Mouse (Mus musculus): ENCODE measurements around the gene Cacna1d.

Gene Cacna1d

GRCm38 (mm10) chr14:30330416-30331181 lies 160.7 kb downstream of the Cacna1d start:
- DNase-seq (ENCODE audit: low read depth, low spot score), result no peak

DNA sequence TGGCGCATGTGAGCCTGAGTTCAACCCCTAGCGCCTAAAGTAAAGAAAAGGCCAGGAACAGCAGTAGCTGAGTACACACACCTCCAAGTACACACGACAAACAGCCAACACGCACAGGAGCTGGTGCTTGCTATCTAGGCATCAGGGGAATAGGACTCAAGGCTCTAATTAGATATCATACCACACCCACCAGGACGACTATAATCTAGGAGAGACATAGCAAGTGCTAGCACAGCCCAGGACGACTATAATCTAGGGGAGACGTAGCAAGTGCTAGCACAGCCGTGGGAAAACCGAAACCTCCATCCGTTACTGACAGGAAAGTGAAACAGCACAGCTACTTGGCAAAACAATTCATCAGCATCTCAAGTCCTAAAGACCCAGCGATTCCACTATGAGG lies 162.1 kb downstream of the Cacna1d start:
- DNase-seq (ENCODE audit: low read depth, low spot score), result no peak

DNA sequence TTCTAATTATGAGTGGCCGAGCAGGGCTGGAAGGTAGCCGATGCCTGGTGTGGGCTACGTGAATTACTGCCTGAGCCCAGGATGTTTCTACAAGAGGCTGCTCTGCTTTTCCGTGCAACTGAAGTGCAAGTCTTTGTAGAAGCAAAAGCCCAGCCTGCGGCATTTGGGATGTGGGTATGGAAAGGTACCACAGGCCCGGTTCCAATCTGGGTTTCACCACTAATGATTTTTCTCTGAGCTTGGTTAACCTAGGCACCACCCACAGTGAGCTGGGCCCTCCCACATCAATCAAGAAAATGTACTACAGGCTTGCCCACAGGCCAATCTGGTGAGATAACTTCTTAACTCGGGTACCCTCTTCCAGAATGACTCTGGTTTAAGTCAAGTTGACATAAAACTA lies 163.8 kb downstream of the Cacna1d start:
- DNase-seq (ENCODE audit: low read depth, low spot score), result no peak

- no peak for DNase-seq (ENCODE audit: low read depth, low spot score)
Measured at GRCm38 (mm10) chr14:30327051-30327450, 164.2 kb downstream of the Cacna1d start.

DNA sequence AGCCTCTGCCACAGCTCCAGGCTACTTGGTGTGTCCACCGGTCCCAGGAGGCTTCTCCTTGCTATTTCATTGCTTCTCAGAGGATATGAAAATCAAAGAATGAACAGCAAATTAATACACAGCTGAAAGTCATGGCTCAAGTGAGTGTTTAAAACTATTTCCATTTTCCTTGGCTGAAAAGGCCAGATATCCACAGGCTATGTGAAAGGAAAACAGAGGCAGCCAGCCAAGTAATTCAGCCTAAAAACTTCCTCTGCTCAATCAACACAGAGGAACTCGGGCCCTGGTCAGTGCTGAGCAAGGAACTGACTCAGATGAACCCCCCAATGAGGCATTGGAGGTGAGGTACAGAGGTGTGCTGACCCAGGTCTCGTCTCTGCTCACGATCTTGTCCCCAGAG lies 165.0 kb downstream of the Cacna1d start:
- no peak for DNase-seq (ENCODE audit: low read depth, low spot score)

GRCm38 (mm10) chr14:30324994-30325393 lies 166.3 kb downstream of the Cacna1d start:
- no peak for DNase-seq (ENCODE audit: low read depth, low spot score)

GRCm38 (mm10) chr14:30318715-30319437 lies 172.4 kb downstream of the Cacna1d start:
- no peak for DNase-seq (ENCODE audit: low read depth, low spot score)

- DNase-seq (ENCODE audit: low read depth, low spot score), result no peak
Measured at GRCm38 (mm10) chr14:30318293-30318692, 173.0 kb downstream of the Cacna1d start.

DNA sequence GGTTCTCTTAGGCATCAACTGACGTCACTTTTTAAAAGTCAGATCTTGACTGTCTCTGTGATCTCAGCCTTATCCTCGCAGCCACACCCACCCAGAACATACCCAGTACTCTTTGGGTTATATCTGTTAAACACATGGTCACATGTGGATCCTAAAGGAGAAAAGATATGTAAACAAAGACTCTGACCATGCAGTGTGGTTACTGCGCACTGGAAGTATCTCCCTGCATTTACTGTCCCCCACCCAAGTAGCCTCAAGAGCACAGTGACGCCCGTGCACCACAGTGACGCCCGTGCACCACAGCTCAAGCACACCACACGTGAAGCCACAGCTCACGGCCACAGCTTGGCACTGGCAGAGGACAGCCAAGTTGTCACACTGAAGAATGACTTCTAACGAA lies 173.6 kb downstream of the Cacna1d start:
- no peak for DNase-seq (ENCODE audit: low read depth, low spot score)

DNA sequence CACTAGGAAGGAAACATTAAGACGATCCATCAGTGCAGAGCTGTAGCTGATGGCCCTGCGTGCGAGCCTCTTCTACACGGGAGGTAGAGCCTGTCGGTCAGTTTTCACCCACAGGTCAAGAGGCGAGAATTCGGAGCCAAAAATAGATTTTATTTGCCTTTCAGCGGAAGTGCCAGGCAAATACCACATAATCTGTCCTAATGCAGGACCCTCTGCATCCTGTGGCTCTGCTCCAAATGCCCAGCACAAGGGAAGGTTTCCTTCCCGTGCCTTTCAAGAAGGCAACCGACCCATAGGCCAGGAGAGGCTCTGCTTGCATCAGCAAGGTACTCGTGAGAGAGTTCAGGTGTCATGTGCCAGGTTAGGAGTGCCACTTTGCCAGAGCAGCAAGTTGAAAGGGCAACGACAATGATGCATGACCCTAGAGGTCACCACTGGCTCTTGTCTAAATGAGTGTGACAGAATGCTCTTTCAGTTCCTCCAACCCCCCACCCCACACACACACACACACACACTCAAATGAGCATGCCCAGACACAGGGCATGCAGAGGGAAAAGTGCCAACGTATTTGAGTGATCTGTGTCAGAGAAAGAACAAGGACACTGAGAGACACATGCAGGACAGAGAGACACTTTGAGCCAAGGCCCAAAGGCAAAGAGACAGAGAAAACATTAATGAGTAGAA lies 179.9 kb downstream of the Cacna1d start:
- no peak for DNase-seq (ENCODE audit: low read depth, low spot score)

- DNase-seq (ENCODE audit: low read depth, low spot score), result no peak
Measured at GRCm38 (mm10) chr14:30310236-30310635, 181.0 kb downstream of the Cacna1d start.

GRCm38 (mm10) chr14:30306221-30306620 lies 185.0 kb downstream of the Cacna1d start:
- no peak for DNase-seq (ENCODE audit: low read depth, low spot score)

DNA sequence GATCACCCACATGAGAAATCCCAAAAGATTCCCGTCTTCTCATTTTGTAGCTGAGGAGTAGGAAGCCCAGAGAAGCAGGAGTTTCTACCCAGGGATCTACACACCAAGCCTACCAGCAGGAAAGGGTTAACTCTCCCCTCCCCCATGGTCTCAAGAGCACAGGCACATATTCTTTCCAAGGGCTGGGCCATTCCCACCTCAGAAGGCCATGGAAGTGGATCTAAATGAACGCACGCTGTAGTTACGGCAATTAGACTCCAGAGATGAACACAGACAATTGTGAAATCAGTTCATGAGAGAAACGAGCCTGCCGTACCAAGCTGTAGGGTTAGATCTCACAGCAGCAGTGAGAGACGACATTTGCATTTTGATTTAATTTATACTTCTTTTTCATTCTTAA lies 191.3 kb downstream of the Cacna1d start:
- DNase-seq (ENCODE audit: low read depth, low spot score), result no peak

DNA sequence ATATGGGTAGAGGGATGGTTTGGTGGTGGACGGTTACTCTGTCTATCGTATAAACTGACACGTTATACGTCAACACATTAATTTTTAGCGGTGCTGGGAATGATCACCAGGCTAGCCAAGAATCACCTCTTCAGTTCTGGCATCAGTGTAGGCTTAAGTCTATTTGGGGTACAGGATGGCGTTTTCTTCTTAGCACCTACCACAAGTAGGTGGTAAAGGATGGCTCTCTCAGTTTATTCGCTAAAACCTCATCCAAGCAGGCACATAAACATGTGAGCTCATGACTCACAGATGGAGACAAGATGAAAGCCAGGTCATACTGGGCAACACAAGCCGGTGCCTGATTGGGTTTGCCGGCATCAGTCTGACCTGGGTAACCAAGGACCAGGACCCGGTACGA lies 193.8 kb downstream of the Cacna1d start:
- DNase-seq (ENCODE audit: low read depth, low spot score), result no peak

DNA sequence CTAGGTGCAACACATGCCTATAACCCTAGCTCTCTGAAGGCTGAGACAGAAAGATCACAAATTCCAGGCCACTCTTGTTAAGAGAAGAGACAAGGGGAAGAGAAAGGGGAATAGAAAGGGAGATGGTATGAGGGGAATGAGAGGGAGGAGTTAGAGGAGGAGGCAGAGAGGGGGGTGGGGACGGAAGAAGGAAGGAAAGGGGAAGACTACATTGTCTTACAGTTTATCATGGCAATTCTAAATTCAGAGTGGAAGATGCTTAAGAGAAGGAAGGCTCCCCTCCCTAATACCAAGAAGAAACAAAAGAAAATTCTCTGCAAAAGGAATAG lies 199.2 kb downstream of the Cacna1d start:
- DNase-seq (ENCODE audit: low read depth, low spot score), result no peak

DNA sequence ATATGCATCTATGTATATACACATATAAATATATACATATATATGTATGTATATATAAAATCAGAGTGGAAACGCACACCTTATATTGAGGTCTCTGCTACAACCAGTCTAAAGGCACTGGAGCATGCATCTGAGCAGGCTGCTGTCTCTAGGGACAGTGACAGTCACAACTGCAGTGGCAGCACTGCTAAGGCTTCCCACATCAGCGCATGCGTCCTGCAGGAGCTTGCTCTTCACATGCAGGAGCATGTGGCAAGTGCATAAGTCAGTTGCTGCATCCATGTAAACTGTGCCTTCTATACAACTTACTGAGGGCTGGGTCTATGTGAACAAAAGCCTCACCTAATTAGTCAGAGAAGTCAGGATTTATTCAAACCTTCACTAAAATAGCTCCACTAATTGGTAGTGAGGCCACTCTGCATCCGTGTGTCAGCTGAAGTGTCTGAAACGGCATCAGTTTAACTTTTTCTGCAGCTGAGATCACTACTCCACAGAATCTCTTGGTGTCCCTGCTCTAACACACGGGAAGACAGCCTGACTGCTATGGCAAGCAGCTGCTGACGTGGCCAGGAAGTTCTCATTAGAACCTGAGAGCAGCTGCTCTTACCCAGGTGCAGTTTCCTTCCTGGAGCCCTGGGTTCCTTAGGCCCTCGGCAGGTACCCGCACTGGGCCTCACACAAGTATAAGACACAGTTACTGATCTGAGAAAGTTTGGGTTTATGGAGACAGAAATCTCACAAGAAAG lies 199.7 kb downstream of the Cacna1d start:
- DNase-seq (ENCODE audit: low read depth, low spot score), result no peak

- no peak for DNase-seq (ENCODE audit: low read depth, low spot score)
Measured at GRCm38 (mm10) chr14:30284446-30284845, 206.8 kb downstream of the Cacna1d start.

GRCm38 (mm10) chr14:30284022-30284421 lies 207.2 kb downstream of the Cacna1d start:
- DNase-seq (ENCODE audit: low read depth, low spot score), result no peak

DNA sequence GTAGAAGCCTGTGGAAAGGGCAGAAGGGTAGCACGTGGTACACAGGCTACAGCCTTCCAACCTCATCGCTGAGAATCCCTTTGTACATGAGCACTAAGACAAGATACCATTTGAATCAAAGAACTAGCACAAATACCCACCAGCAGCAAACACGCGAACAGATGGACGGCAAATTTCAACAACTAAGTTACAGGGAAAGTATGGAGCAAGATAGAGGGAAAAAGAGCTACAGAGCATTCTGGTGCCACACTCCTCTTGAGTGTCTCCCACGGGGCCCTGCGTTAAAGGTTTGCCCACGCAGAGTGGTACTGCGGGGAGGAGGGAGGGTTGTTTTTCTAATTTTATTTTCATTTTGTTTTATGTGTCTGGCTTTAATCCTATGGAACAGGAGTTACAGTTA lies 215.7 kb downstream of the Cacna1d start:
- DNase-seq (ENCODE audit: low read depth, low spot score), result no peak

DNA sequence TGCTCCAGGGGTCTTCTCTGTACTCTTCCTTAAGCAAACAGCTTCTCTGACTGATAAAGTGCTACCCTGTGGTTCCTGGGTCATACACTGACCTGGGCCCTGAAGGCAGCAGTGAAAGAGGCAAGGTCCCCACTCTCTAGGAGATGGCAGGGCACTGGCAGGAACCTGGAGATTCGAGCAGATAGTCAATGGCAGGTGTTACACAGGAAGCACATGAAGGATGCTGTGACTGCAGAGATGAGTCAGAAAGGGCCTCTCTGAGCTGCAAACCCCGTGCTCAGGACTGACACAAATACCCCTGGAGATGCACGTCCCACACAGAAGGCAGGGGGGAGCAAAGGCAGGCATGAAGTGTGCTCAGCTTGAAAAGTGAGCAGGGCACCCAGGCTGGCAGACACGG lies 218.3 kb downstream of the Cacna1d start:
- no peak for DNase-seq (ENCODE audit: low read depth, low spot score)

DNA sequence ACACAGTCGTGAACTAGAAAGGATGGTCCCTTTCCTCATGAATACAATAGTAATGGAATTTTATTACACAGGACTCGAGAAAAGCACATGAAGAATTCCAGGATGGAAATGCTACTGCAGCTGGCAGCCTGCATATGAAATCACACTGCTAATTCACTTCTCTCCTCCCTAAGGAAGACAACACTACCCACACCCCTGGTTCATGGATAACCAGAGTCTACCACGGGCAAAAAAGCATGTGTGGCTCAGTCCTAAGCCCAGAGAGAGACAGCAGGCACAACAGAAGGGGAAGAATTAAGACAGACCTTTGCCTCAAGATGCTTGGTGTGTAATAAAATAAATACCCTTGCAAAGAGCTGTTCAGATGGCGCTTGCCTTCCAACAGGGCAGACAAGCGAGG lies 218.7 kb downstream of the Cacna1d start:
- DNase-seq (ENCODE audit: low read depth, low spot score), result no peak

GRCm38 (mm10) chr14:30271856-30272255 lies 219.4 kb downstream of the Cacna1d start:
- DNase-seq (ENCODE audit: low read depth, low spot score), result no peak
